Mouse (Mus musculus) E14TG2a.4 (cell line): ENCODE results near the gene Atp6v1e2.

Experiments used
- H3K27me3 ChIP-seq: 2 replicates; pipeline ENCODE4 v1.6.1; 2014; ENCODE audit warnings: low read length, control low read depth; ENCODE audit not compliant: insufficient read depth
- H3K36me3 ChIP-seq: 2 replicates; pipeline ENCODE4 v1.6.1; 2014; ENCODE audit warnings: low read length, control low read depth; ENCODE audit not compliant: insufficient read depth
- H3K4me1 ChIP-seq: replicated peaks from 2 replicates; pipeline ENCODE4 v1.6.1; 2014; ENCODE audit warnings: low read depth, low read length, control low read depth
- H3K4me3 ChIP-seq: replicated peaks from 2 replicates; pipeline ENCODE4 v1.5.1; 2014; ENCODE audit warnings: mild to moderate bottlenecking, low read length
- H3K9me3 ChIP-seq: 2 replicates; pipeline ENCODE4 v1.6.1; 2014; ENCODE audit warnings: low read length, control low read depth
- CTCF ChIP-seq: conservative IDR thresholded peaks from 2 replicates; pipeline ENCODE4 v1.5.1; 2014; ENCODE audit warnings: low read length
- NANOG ChIP-seq: IDR thresholded peaks from 2 replicates; pipeline ENCODE4 v1.6.1; 2014; ENCODE audit warnings: borderline replicate concordance, low read length, mixed read lengths
- POU5F1 ChIP-seq: IDR thresholded peaks from 2 replicates; pipeline ENCODE4 v1.6.1; 2014; ENCODE audit warnings: low read length, borderline replicate concordance

Gene Atp6v1e2

GRCm38 (mm10) chr17:86967536-86968525 lies 20.1 kb upstream of the Atp6v1e2 start:
- Histone ChIP-seq H3K4me3 (no peak overlapping the region), H3K36me3 (peaks cover 30% of the 10 kb centered on the region), H3K9me3 (no peaks in the 10 kb centered on the region), H3K4me1 (peaks cover 53% of the 10 kb centered on the region), H3K27me3 (no peaks in the 10 kb centered on the region)
- no peak for TF ChIP-seq CTCF

GRCm38 (mm10) chr17:86967048-86967447 lies 19.4 kb upstream of the Atp6v1e2 start:
- Histone ChIP-seq H3K4me3 (no peak overlapping the region), H3K36me3 (peaks cover 23% of the 10 kb centered on the region), H3K9me3 (no peaks in the 10 kb centered on the region), H3K4me1 (peaks cover 56% of the 10 kb centered on the region), H3K27me3 (peaks cover 1% of the 10 kb centered on the region; the same call in 1 of the 2 replicates)
- no peak for TF ChIP-seq CTCF
- no peak for TF ChIP-seq NANOG
- no peak for TF ChIP-seq POU5F1

GRCm38 (mm10) chr17:86966040-86966439 lies 18.3 kb upstream of the Atp6v1e2 start:
- peaks cover 53% of the 10 kb centered on the region for H3K4me1 ChIP-seq
- peaks cover 17% of the 10 kb centered on the region for H3K36me3 ChIP-seq
- H3K4me3 ChIP-seq, result no peak overlapping the region
- H3K27me3 ChIP-seq, result peaks cover 11% of the 10 kb centered on the region
- TF ChIP-seq POU5F1, result no peak
- no peak for TF ChIP-seq NANOG
- no peak for TF ChIP-seq CTCF
- no peaks in the 10 kb centered on the region for H3K9me3 ChIP-seq

- no peak for TF ChIP-seq NANOG
- no peak for TF ChIP-seq CTCF
- no peak for TF ChIP-seq POU5F1
- H3K4me3 ChIP-seq, result peak overlapping the region; percentile 84; the same call in 1 of the 2 replicates
- peaks cover 52% of the 10 kb centered on the region for H3K4me1 ChIP-seq
- peaks cover 21% of the 10 kb centered on the region for H3K27me3 ChIP-seq
- H3K36me3 ChIP-seq, result peaks cover 9% of the 10 kb centered on the region
- H3K9me3 ChIP-seq, result no peaks in the 10 kb centered on the region
Measured at GRCm38 (mm10) chr17:86965121-86965520, 17.4 kb upstream of the Atp6v1e2 start.

GRCm38 (mm10) chr17:86964502-86964901 lies 16.8 kb upstream of the Atp6v1e2 start:
- Histone ChIP-seq H3K4me1 (peaks cover 46% of the 10 kb centered on the region), H3K36me3 (peaks cover 4% of the 10 kb centered on the region; the same call in 1 of the 2 replicates), H3K4me3 (peak overlapping the region; percentile 84), H3K27me3 (peaks cover 26% of the 10 kb centered on the region), H3K9me3 (no peaks in the 10 kb centered on the region)
- TF ChIP-seq CTCF (no peak), NANOG (no peak), POU5F1 (no peak)

GRCm38 (mm10) chr17:86964041-86964440 lies 16.3 kb upstream of the Atp6v1e2 start:
- Histone ChIP-seq H3K36me3 (peaks cover 4% of the 10 kb centered on the region; the same call in 1 of the 2 replicates), H3K27me3 (peaks cover 26% of the 10 kb centered on the region), H3K4me3 (peak overlapping the region; percentile 84), H3K4me1 (peaks cover 41% of the 10 kb centered on the region), H3K9me3 (no peaks in the 10 kb centered on the region)
- TF ChIP-seq POU5F1, result no peak
- no peak for TF ChIP-seq CTCF
- TF ChIP-seq NANOG, result no peak

- H3K4me1 ChIP-seq, result peaks cover 36% of the 10 kb centered on the region
- no peaks in the 10 kb centered on the region for H3K9me3 ChIP-seq
- peaks cover 4% of the 10 kb centered on the region; the same call in 1 of the 2 replicates for H3K36me3 ChIP-seq
- peaks cover 26% of the 10 kb centered on the region for H3K27me3 ChIP-seq
- H3K4me3 ChIP-seq, result peak overlapping the region; percentile 84
- TF ChIP-seq NANOG (no peak), CTCF (no peak), POU5F1 (no peak)
Measured at GRCm38 (mm10) chr17:86963586-86963902, 15.8 kb upstream of the Atp6v1e2 start.

GRCm38 (mm10) chr17:86962894-86963585 lies 15.3 kb upstream of the Atp6v1e2 start, which contains the start of gene Rhoq:
TSS of gene Rhoq (plus strand) at chr17:86963082.
- TF ChIP-seq NANOG (no peak), CTCF (no peak), POU5F1 (no peak)
- Histone ChIP-seq H3K4me1 (peaks cover 32% of the 10 kb centered on the region), H3K9me3 (no peaks in the 10 kb centered on the region), H3K36me3 (peaks cover 4% of the 10 kb centered on the region; the same call in 1 of the 2 replicates), H3K4me3 (peak within 1 kb of the TSS; percentile 84), H3K27me3 (peaks cover 26% of the 10 kb centered on the region)
